Mouse (Mus musculus): ENCODE data around the gene Rab9.

- TF ChIP-seq POLR2A (IDR thresholded peaks at IDR 0.05; ENCODE audit: insufficient read depth, low read length), result no peak
- no peak for TF ChIP-seq EP300 (IDR thresholded peaks at IDR 0.05; ENCODE audit: insufficient read depth, low read depth, low read length)
- no peak for TF ChIP-seq CTCF (IDR thresholded peaks at IDR 0.05; ENCODE audit: low read depth, low read length)
These were observed 869 bp downstream of the Rab9 start for GRCm38 (mm10) chrX:166478631-166479364.
